Mouse (Mus musculus) MEL (cell line): ENCODE data around the gene Hpn. TPM values are rescaled to one million over a fixed set of nuclear protein-coding genes. Genes with fewer than 3 reads are reported as not detected.

Experiments
- DNase-seq: peaks from one replicate; pipeline ENCODE4 v3.0.0; 2011; ENCODE audit warnings: low read depth, low spot score
- H3K27ac ChIP-seq: 2 replicates; pipeline ENCODE4 v1.5.1; 2012; ENCODE audit warnings: low read depth, mild to moderate bottlenecking, control low read depth, low read length, moderate library complexity; ENCODE audit not compliant: control insufficient read depth
- H3K27me3 ChIP-seq, 2 experiments: fragments of 150-350 bp in 1 of 2; sonication (generic) in 1 of 2; 2 replicates each; pipeline ENCODE4 v1.6.1; 2012; ENCODE audit warnings: low read length in 2 of 2, mild to moderate bottlenecking in 2 of 2, improper control_type of control experiment in 1 of 2, moderate library complexity in 1 of 2; ENCODE audit not compliant: insufficient read depth in 2 of 2, control insufficient read depth in 1 of 2
- H3K36me3 ChIP-seq, 2 experiments: 2 replicates each; pipeline ENCODE4 v1.6.1; 2012 to 2014; ENCODE audit warnings: low read length in 2 of 2, improper control_type of control experiment in 1 of 2, inconsistent platforms in 1 of 2, mild to moderate bottlenecking in 1 of 2; ENCODE audit not compliant: insufficient read depth in 2 of 2, control insufficient read depth in 1 of 2
- H3K4me1 ChIP-seq, 2 experiments: fragments of 150-350 bp in 1 of 2; sonication (generic) in 1 of 2; 2 replicates each; pipeline ENCODE4 v1.6.1; 2012; ENCODE audit warnings: low read length in 2 of 2, improper control_type of control experiment in 1 of 2, mild to moderate bottlenecking in 1 of 2; ENCODE audit not compliant: insufficient read depth in 2 of 2, control insufficient read depth in 1 of 2
- H3K4me3 ChIP-seq, 2 experiments: fragments of 150-350 bp in 1 of 2; sonication (generic) in 1 of 2; 2 replicates each; pipeline ENCODE4 v1.5.1; 2012; ENCODE audit warnings: low read depth in 2 of 2, low read length in 2 of 2, mild to moderate bottlenecking in 2 of 2, moderate library complexity in 2 of 2, control low read depth in 1 of 2, improper control_type of control experiment in 1 of 2; ENCODE audit not compliant: control insufficient read depth in 1 of 2, insufficient read depth in 1 of 2
- H3K79me2 ChIP-seq: 2 replicates; pipeline ENCODE4 v1.6.1; 2012; ENCODE audit warnings: mild to moderate bottlenecking, low read length, moderate library complexity; ENCODE audit not compliant: control insufficient read depth, poor library complexity, insufficient read depth
- H3K9ac ChIP-seq: 2 replicates; pipeline ENCODE4 v1.6.1; 2012; ENCODE audit warnings: low read depth, mild to moderate bottlenecking, control low read depth, low read length, moderate library complexity; ENCODE audit not compliant: control insufficient read depth, poor library complexity, severe bottlenecking
- H3K9me3 ChIP-seq: fragments of 150-350 bp; sonication (generic); replicated peaks from 2 replicates; pipeline ENCODE4 v1.6.1; 2012; ENCODE audit warnings: mild to moderate bottlenecking, low read length, improper control_type of control experiment, moderate library complexity; ENCODE audit not compliant: insufficient read depth
- CTCF ChIP-seq, 3 experiments: IDR thresholded peaks in 2 of 3; conservative IDR thresholded peaks in 1 of 3; 2 replicates each; pipeline ENCODE4 v1.5.1; 2011 to 2012; ENCODE audit warnings: low read length in 3 of 3, low read depth in 2 of 3, mild to moderate bottlenecking in 2 of 3, improper control_type of control experiment in 1 of 3, inconsistent platforms in 1 of 3, mixed read lengths in 1 of 3, moderate library complexity in 1 of 3; ENCODE audit not compliant: control insufficient read depth in 1 of 3, insufficient read depth in 1 of 3, poor library complexity in 1 of 3, severe bottlenecking in 1 of 3
- ELF1 ChIP-seq: IDR thresholded peaks from 2 replicates; pipeline ENCODE4 v1.6.1; 2014; ENCODE audit warnings: low read depth, mild to moderate bottlenecking, inconsistent platforms, low read length, improper control_type of control experiment, moderate library complexity
- EP300 ChIP-seq, 2 experiments: IDR thresholded peaks; 2 replicates each; pipeline ENCODE4 v1.6.1; 2011; ENCODE audit warnings: improper control_type of control experiment in 2 of 2, low read length in 2 of 2, low read depth in 1 of 2, mild to moderate bottlenecking in 1 of 2
- GABPA ChIP-seq: IDR thresholded peaks from 2 replicates; pipeline ENCODE4 v1.6.1; 2012; ENCODE audit warnings: low read depth, mild to moderate bottlenecking, inconsistent platforms, low read length, improper control_type of control experiment, moderate library complexity
- HCFC1 ChIP-seq: IDR thresholded peaks from 2 replicates; pipeline ENCODE4 v1.6.1; 2012; ENCODE audit warnings: low read depth, mild to moderate bottlenecking, inconsistent platforms, low read length, improper control_type of control experiment, moderate library complexity
- MAX ChIP-seq: IDR thresholded peaks from 2 replicates; pipeline ENCODE4 v1.6.1; 2011; ENCODE audit warnings: low read length, improper control_type of control experiment
- MEF2A ChIP-seq: IDR thresholded peaks from 2 replicates; pipeline ENCODE4 v1.6.1; 2014; ENCODE audit warnings: low read depth, mild to moderate bottlenecking, inconsistent platforms, low read length, improper control_type of control experiment; ENCODE audit not compliant: poor library complexity, insufficient replicate concordance, severe bottlenecking; ENCODE audit errors: extremely low read depth
- MXI1 ChIP-seq: IDR thresholded peaks from 2 replicates; pipeline ENCODE4 v1.6.1; 2011; ENCODE audit warnings: mild to moderate bottlenecking, low read depth, low read length, improper control_type of control experiment
- NRF1 ChIP-seq: IDR thresholded peaks from 2 replicates; pipeline ENCODE4 v1.6.1; 2014; ENCODE audit warnings: low read depth, mild to moderate bottlenecking, inconsistent platforms, low read length, improper control_type of control experiment, moderate library complexity; ENCODE audit not compliant: poor library complexity, insufficient read depth, severe bottlenecking
- POLR2AphosphoS2 ChIP-seq: IDR thresholded peaks from 2 replicates; pipeline ENCODE4 v1.6.1; 2011; ENCODE audit warnings: low read length, improper control_type of control experiment
- POLR2AphosphoS5 ChIP-seq: IDR thresholded peaks from 2 replicates; pipeline ENCODE4 v1.6.1; 2012; ENCODE audit warnings: low read depth, borderline replicate concordance, mild to moderate bottlenecking, inconsistent platforms, low read length, moderate library complexity, mixed read lengths
- RAD21 ChIP-seq: IDR thresholded peaks from 2 replicates; pipeline ENCODE4 v1.6.1; 2011; ENCODE audit warnings: mild to moderate bottlenecking, low read depth, low read length, improper control_type of control experiment
- SIN3A ChIP-seq: IDR thresholded peaks from 2 replicates; pipeline ENCODE4 v1.6.1; 2012; ENCODE audit warnings: low read length, improper control_type of control experiment, inconsistent platforms
- SMC3 ChIP-seq: IDR thresholded peaks from 2 replicates; pipeline ENCODE4 v1.6.1; 2011; ENCODE audit warnings: low read depth, low read length, improper control_type of control experiment
- TBP ChIP-seq: IDR thresholded peaks from 2 replicates; pipeline ENCODE4 v1.8.0; 2011; ENCODE audit warnings: low read depth, low read length, improper control_type of control experiment
- USF1 ChIP-seq: IDR thresholded peaks from 2 replicates; pipeline ENCODE4 v1.6.1; 2014; ENCODE audit warnings: low read depth, mild to moderate bottlenecking, inconsistent platforms, low read length, improper control_type of control experiment, moderate library complexity
- USF2 ChIP-seq, 2 experiments: IDR thresholded peaks; 2 replicates each; pipeline ENCODE4 v1.6.1; 2011 to 2012; ENCODE audit warnings: improper control_type of control experiment in 2 of 2, low read length in 2 of 2, borderline replicate concordance in 1 of 2, inconsistent platforms in 1 of 2, low read depth in 1 of 2, mild to moderate bottlenecking in 1 of 2; ENCODE audit not compliant: insufficient read depth in 1 of 2
- ZMIZ1 ChIP-seq: IDR thresholded peaks from 2 replicates; pipeline ENCODE4 v1.6.1; 2012; ENCODE audit warnings: low read depth, mild to moderate bottlenecking, inconsistent platforms, low read length, improper control_type of control experiment, moderate library complexity
- ZNF384 ChIP-seq: IDR thresholded peaks from 2 replicates; pipeline ENCODE4 v1.6.1; 2012; ENCODE audit warnings: low read depth, mild to moderate bottlenecking, inconsistent platforms, low read length, improper control_type of control experiment
- polyA plus RNA-seq, 2 experiments: library from polyadenylated mRNA; stranded (reverse) in 1 of 2; unstranded in 1 of 2; fragments of >175 nt in 1 of 2; fragments of >200 nt in 1 of 2; gene quantifications; 2 replicates each; pipeline versions ENCODE4 v1.2.1 to v1.2.4; 2012; ENCODE audit warnings: low replicate concordance in 2 of 2, low read depth in 1 of 2; ENCODE audit not compliant: insufficient read length in 2 of 2, insufficient read depth in 1 of 2, missing spikeins in 1 of 2
- total RNA-seq: library from RNA; depleted of rRNA; stranded (reverse); fragments of 300-350 nt; gene quantifications from 2 replicates; pipeline ENCODE4 v1.2.3, GENCODE M21; 2012

The Hpn gene
- total and polyA plus RNA-seq, 3 experiments, result 1.1 to 1.6 TPM; not detected in 1

GRCm38 (mm10) chr7:31106166-31106565, 8.9 kb downstream of the Hpn start:
- H3K27me3 ChIP-seq, result no peaks in the 10 kb centered on the region
- no peak overlapping the region for H3K9ac ChIP-seq
- H3K79me2 ChIP-seq, result no peaks in the 10 kb centered on the region
- H3K27ac ChIP-seq, result no peak overlapping the region
- no peak overlapping the region for H3K4me3 ChIP-seq
- peaks cover 0 to 8% of the 10 kb centered on the region in 2 experiments; a peak in 1 of 4 replicates for H3K36me3 ChIP-seq
- no peak for TF ChIP-seq POLR2AphosphoS2
- TF ChIP-seq SIN3A, result no peak
- TF ChIP-seq TBP, result no peak
- peaks cover 0 to 16% of the 10 kb centered on the region in 2 experiments; a peak in 1 of 4 replicates for H3K4me1 ChIP-seq
- no peaks in the 10 kb centered on the region for H3K9me3 ChIP-seq
- DNase-seq, result no peak

- Histone ChIP-seq H3K4me1 (peaks cover 0 to 11% of the 10 kb centered on the region in 2 experiments; a peak in 1 of 4 replicates), H3K27me3 (no peaks in the 10 kb centered on the region), H3K9me3 (no peaks in the 10 kb centered on the region), H3K4me3 (no peak overlapping the region), H3K79me2 (no peaks in the 10 kb centered on the region), H3K9ac (no peak overlapping the region), H3K36me3 (peaks cover 0 to 2% of the 10 kb centered on the region in 2 experiments; a peak in 1 of 4 replicates), H3K27ac (no peak overlapping the region)
- peak; percentile 31 for DNase-seq
- TF ChIP-seq MEF2A, result no peak
- no peak for TF ChIP-seq ELF1
- no peak for TF ChIP-seq EP300 (IDR thresholded peaks at IDR 0.05; ENCODE audit: low read depth in 1 of 2, low read length in 2 of 2)
- TF ChIP-seq HCFC1, result no peak
- TF ChIP-seq MXI1, result no peak
- peak; percentile 59 for TF ChIP-seq SMC3
- no peak for TF ChIP-seq USF2 (IDR thresholded peaks at IDR 0.05; ENCODE audit: borderline replicate concordance in 1 of 2, insufficient read depth in 1 of 2, low read depth in 1 of 2, low read length in 2 of 2)
- peak; percentile 61 to 81 (median 66) for TF ChIP-seq CTCF (IDR thresholded peaks at IDR 0.05 in 2 of 3, conservative IDR thresholded peaks at IDR 0.05 in 1 of 3; ENCODE audit: control insufficient read depth in 1 of 3, insufficient read depth in 1 of 3, low read depth in 2 of 3, low read length in 3 of 3, poor library complexity in 1 of 3, severe bottlenecking in 1 of 3)
- TF ChIP-seq ZMIZ1, result no peak
- TF ChIP-seq MAX, result no peak
- TF ChIP-seq USF1, result no peak
- no peak for TF ChIP-seq ZNF384
- TF ChIP-seq POLR2AphosphoS5, result no peak
- no peak for TF ChIP-seq NRF1
- TF ChIP-seq GABPA, result no peak
- peak; percentile 47 for TF ChIP-seq RAD21
Observed at GRCm38 (mm10) chr7:31105061-31105768, 9.9 kb downstream of the Hpn start.
